Mouse (Mus musculus) hindbrain, postnatal 0 days (tissue): Measurements from ENCODE around the gene Prickle2. TPM values are rescaled to one million over a fixed set of nuclear protein-coding genes. Genes with fewer than 3 reads are reported as not detected.

Experiments
- ATAC-seq: fragments of 200-750 bp; cut with Nextera tagmentation; 2 replicates; pipeline ENCODE4 v1.8.0; 2017; ENCODE audit warnings: mild to moderate bottlenecking, moderate TSS enrichment, moderate library complexity
- DNase-seq: peaks from one replicate; pipeline ENCODE4 v3.0.0-alpha.2; 2015; ENCODE audit warnings: low spot score
- H3K27ac ChIP-seq: fragments of 300-500 bp; sonication (generic); 2 replicates; pipeline ENCODE4 v1.5.1; 2014; ENCODE audit warnings: mild to moderate bottlenecking
- H3K27me3 ChIP-seq: fragments of 300-500 bp; sonication (generic); 2 replicates; pipeline ENCODE4 v1.6.1; 2014; ENCODE audit warnings: low read length, mixed read lengths; ENCODE audit not compliant: insufficient read depth
- H3K36me3 ChIP-seq: fragments of 300-500 bp; sonication (generic); 2 replicates; pipeline ENCODE4 v1.6.1; 2014; ENCODE audit warnings: low read length, mixed read lengths; ENCODE audit not compliant: insufficient read depth
- H3K4me1 ChIP-seq: fragments of 300-500 bp; sonication (generic); 2 replicates; pipeline ENCODE4 v1.6.1; 2014; ENCODE audit warnings: antibody characterized with exemption, low read length, mixed read lengths; ENCODE audit not compliant: insufficient read depth
- H3K4me2 ChIP-seq: fragments of 300-500 bp; sonication (generic); 2 replicates; pipeline ENCODE4 v1.6.1; 2014; ENCODE audit warnings: low read depth, mild to moderate bottlenecking, low read length, moderate library complexity, mixed read lengths
- H3K4me3 ChIP-seq: fragments of 300-500 bp; sonication (generic); 2 replicates; pipeline ENCODE4 v1.5.1; 2014; ENCODE audit warnings: low read length
- H3K9ac ChIP-seq: fragments of 300-500 bp; sonication (generic); replicated peaks from 2 replicates; pipeline ENCODE4 v1.6.1; 2014; ENCODE audit warnings: mild to moderate bottlenecking, low read length, moderate library complexity, mixed read lengths
- H3K9me3 ChIP-seq: fragments of 300-500 bp; sonication (generic); 2 replicates; pipeline ENCODE4 v1.6.1; 2016; ENCODE audit warnings: low read length, mixed read lengths
- CTCF ChIP-seq: IDR thresholded peaks from 2 replicates; pipeline ENCODE4 v1.5.1; 2016; ENCODE audit warnings: antibody characterized with exemption, control low read depth, low read depth
- whole genome bisulfite sequencing: fragments of 180-500 bp; shearing (Covaris S2); extraction: QIAGEN DNeasy Blood & Tissue Kit; methylation state at CpG from one replicate; pipeline ENCODE4 v1.1.7; 2014; 5-methylcytosine and 5-hydroxymethylcytosine counted together
- polyA plus RNA-seq: library from polyadenylated mRNA; unstranded; fragments of >200 nt; fragmentation: Nextera tagmentation; extraction: Ambion mirVana; gene quantifications from 2 replicates; pipeline ENCODE4 v1.2.1, GENCODE M21; 2015
- total RNA-seq: library from RNA; depleted of rRNA; stranded (reverse); fragments of >200 nt; gene quantifications from 2 replicates; pipeline ENCODE4 v1.2.3, GENCODE M21; 2014

The Prickle2 gene
- total and polyA plus RNA-seq, 2 experiments from 2014 or later, result 11.3 to 38.7 TPM

DNA sequence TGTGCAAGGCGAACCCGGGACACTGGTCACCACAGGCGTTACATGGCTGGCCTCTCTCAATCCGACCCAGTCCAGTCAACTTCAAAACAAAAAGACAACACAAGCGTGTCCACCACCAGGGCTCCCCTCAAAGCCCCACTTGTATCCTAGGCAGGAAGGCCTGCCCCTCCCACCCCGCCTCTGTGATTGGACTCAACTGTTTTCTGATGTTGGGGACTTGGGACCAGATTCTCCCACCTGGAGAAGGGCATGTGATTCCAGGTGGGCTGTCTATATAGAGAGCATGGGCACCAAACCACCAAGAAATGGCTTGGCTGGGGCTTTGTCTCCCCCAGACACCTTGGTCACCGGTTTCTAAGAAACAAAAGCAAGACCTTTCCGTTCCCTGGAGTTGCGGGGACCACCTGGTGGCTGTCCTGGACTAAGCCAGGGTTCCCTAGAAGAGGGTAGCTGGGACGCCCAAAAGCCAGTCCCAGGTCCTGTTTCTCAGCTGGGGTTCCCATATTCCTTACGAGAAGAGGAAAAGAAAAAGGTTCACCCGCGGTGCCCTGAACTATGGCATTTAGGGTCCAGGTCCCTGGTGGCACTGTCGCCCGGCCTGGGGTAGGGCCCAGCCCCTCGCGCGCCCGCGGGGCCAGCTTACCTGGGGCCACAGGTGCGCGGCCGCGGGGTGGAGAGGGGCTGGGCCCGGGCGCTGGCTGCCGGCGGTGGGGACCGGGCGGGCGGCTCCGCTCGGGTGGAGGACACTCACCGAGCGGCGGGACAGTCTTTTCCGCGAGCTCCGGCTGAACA, 406 bp downstream of the Prickle2 start:
- H3K36me3 ChIP-seq, result no peaks in the 10 kb centered on the region
- no peaks in the 10 kb centered on the region for H3K9me3 ChIP-seq
- WGBS, result 2% methylated on average over 36 of the region's 39 CpGs
- TF ChIP-seq CTCF, result no peak; the same call in 1 of the 2 replicates
- ATAC-seq (peak; percentile 42; the same call in 1 of the 2 replicates), DNase-seq (peak; percentile 38)
- H3K4me1 ChIP-seq, result peaks cover 5% of the 10 kb centered on the region; the same call in 1 of the 2 replicates
- H3K9ac ChIP-seq, result peak overlapping the region; percentile 78
- peak overlapping the region; percentile 98 for H3K4me2 ChIP-seq
- no peaks in the 10 kb centered on the region for H3K27me3 ChIP-seq
- H3K27ac ChIP-seq, result peak overlapping the region; percentile 49
- H3K4me3 ChIP-seq, result peak overlapping the region; percentile 86

DNA sequence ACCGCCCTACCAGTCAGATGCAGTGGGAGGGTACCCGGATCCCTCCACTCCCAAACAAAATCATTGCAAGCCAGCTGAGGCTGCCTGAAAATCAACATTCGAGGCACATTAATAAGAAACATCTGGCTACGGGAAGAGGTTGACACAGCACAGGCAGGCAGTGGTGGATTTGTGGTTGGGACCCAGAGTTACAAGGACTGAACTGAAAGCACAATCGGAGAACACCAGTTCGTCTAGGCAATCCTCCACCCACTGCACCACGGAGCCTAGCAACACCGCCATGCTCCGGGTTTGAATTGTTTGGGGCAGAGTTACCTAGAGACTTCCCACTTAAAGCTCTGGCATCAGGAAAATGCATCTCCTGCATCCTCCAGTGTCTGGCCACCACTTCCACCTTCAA, 1.1 kb downstream of the Prickle2 start:
- TF ChIP-seq CTCF, result no peak

DNA sequence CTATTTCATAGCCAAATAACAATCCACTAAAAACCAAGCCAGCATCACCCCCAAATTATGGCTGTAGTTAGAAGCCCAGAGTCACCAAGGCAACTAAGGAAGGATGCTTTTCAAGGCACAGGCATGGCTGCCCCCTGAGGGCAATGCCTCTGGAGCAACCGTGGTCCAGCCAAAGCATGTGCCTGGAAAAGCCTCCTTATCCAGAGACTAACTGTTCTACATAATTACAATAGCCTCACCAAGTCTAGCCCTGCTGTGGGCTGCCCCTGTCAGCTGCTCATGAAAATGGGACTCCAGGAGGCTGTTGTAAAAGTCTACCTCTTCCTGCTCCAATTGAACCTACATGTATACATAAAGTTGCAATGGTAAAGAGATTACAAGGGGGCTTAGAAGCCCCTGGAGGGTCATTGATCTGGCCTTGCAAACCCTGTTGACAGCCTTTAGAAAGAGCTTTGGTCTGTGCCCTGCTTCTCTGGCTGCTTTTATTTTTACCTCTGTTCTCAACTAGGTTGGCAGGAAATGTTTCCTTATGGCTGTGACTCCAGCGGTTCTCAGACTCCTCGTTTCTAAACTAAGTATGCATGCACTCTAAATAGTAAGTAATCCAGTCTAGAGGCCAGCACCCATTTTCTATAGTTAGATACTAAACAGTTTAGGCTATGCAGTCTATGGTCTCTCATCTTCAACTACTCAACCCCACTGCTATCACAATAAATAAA, 6.3 kb downstream of the Prickle2 start:
- no peaks in the 10 kb centered on the region for H3K36me3 ChIP-seq
- WGBS, result 13% methylated on average over 3 of the region's 3 CpGs
- DNase-seq (peak; percentile 34), ATAC-seq (no peak)
- no peaks in the 10 kb centered on the region for H3K9me3 ChIP-seq
- no peak overlapping the region for H3K4me2 ChIP-seq
- no peak overlapping the region for H3K4me3 ChIP-seq
- no peaks in the 10 kb centered on the region for H3K27me3 ChIP-seq
- H3K27ac ChIP-seq, result no peak overlapping the region
- H3K4me1 ChIP-seq, result peaks cover 5% of the 10 kb centered on the region; the same call in 1 of the 2 replicates
- TF ChIP-seq CTCF, result no peak
- no peak overlapping the region for H3K9ac ChIP-seq

More for the DNA sequence above, 1.1 kb downstream of the Prickle2 start:
- ATAC-seq (peak; percentile 50; the same call in 1 of the 2 replicates), DNase-seq (peak; percentile 55)
- H3K27me3 ChIP-seq, result no peaks in the 10 kb centered on the region
- 14% methylated on average over 9 of the region's 9 CpGs for WGBS
- no peaks in the 10 kb centered on the region for H3K36me3 ChIP-seq
- H3K27ac ChIP-seq, result peak overlapping the region; percentile 49
- H3K4me2 ChIP-seq, result peak overlapping the region; percentile 98
- H3K4me1 ChIP-seq, result peaks cover 5% of the 10 kb centered on the region; the same call in 1 of the 2 replicates
- no peaks in the 10 kb centered on the region for H3K9me3 ChIP-seq
- peak overlapping the region; percentile 86 for H3K4me3 ChIP-seq
- peak overlapping the region; percentile 78 for H3K9ac ChIP-seq

DNA sequence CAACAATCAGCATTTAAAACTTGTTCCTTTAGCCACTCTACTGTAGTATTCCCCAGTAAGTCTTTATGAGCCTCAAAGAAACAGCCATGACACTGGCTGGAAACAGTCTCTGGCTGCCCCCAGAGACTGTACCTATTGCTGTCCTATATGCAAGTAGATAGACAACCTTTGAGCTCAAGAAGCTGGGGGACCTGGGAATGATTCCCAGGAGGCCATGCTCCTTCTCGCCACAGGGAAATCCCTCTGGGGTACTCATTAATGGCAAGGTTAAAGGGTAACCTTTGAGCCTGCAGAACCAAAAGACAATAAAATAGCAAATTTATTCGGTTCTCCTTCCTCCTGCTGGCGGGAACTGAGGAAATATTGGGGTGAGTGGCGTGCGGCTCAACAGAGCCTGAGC, 8.1 kb downstream of the Prickle2 start:
- no peak for TF ChIP-seq CTCF
- WGBS, result 55% methylated on average over 5 of the region's 5 CpGs
- Histone ChIP-seq H3K27me3 (no peaks in the 10 kb centered on the region), H3K27ac (no peak overlapping the region), H3K9ac (no peak overlapping the region), H3K4me1 (no peaks in the 10 kb centered on the region), H3K4me3 (no peak overlapping the region), H3K36me3 (no peaks in the 10 kb centered on the region), H3K4me2 (no peak overlapping the region), H3K9me3 (no peaks in the 10 kb centered on the region)
- DNase-seq (no peak), ATAC-seq (no peak)

DNA sequence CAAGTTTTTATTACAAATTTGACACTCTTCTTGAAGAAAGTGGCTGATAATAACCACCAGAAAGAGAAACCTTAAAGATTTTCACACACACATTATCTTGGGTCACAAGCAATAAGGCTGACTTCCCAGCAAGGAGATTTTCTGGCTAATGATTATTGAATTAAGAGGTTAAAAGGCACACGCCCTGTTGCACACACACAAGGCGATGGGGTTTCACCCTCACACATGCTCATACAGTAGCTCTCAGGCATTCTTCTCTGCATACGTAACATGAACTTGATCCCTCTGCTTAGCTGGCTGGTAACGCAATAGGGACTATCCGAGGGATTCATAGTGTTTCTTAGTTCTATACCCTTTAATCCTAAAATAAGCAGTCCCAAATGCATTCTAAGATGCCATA, 18.6 kb downstream of the Prickle2 start:
- H3K4me2 ChIP-seq, result no peak overlapping the region
- H3K36me3 ChIP-seq, result no peaks in the 10 kb centered on the region
- 65% methylated on average over 5 of the region's 5 CpGs for whole genome bisulfite sequencing
- no peaks in the 10 kb centered on the region for H3K9me3 ChIP-seq
- TF ChIP-seq CTCF, result no peak
- H3K4me1 ChIP-seq, result no peaks in the 10 kb centered on the region
- H3K27ac ChIP-seq, result no peak overlapping the region
- no peak for ATAC-seq
- H3K27me3 ChIP-seq, result no peaks in the 10 kb centered on the region
- H3K9ac ChIP-seq, result no peak overlapping the region
- DNase-seq, result no peak
- no peak overlapping the region for H3K4me3 ChIP-seq

DNA sequence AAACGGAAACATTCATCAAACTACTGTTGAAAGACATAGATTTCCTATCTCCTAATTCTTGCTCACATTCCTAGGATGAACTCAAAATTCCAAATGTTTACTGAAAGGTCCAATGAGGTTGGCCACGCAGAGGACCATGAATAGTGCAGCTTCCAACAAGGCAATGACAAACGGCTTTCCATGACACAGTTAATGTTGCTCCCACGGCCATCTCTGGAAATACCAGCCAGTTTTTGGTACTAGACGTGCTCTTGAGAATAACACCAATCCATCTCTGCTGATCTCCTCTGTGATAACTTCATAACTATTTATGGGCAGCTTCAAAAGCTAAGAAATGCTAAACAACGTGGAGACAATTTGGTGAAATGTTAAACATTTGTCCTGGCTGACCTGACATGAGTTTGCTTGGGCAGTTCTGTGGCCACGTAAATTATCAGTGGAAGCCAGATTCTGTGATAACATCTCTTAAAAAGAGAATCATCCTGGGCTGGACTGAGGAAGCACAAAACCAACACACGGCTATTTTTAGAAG, 31.5 kb downstream of the Prickle2 start:
- 77% methylated on average over 8 of the region's 8 CpGs for WGBS
- Histone ChIP-seq H3K4me1 (peaks cover 10% of the 10 kb centered on the region), H3K36me3 (no peaks in the 10 kb centered on the region), H3K4me3 (no peak overlapping the region), H3K27ac (no peak overlapping the region), H3K27me3 (no peaks in the 10 kb centered on the region), H3K9ac (no peak overlapping the region), H3K4me2 (no peak overlapping the region), H3K9me3 (no peaks in the 10 kb centered on the region)
- DNase-seq, result no peak
- no peak for ATAC-seq
- no peak for TF ChIP-seq CTCF
